Mouse (Mus musculus) urinary bladder, postnatal 0 days (tissue): ENCODE data around the gene Olfr812. TPM values are rescaled to one million over a fixed set of nuclear protein-coding genes. Genes with fewer than 3 reads are reported as not detected.

Experiments
- polyA plus RNA-seq: library from polyadenylated mRNA; unstranded; fragments of >200 nt; fragmentation: Nextera tagmentation; extraction: Ambion mirVana; gene quantifications from 2 replicates; pipeline ENCODE4 v1.2.1, GENCODE M21; 2015

The Olfr812 gene
- not detected in 2 replicates for polyA plus RNA-seq

DNA sequence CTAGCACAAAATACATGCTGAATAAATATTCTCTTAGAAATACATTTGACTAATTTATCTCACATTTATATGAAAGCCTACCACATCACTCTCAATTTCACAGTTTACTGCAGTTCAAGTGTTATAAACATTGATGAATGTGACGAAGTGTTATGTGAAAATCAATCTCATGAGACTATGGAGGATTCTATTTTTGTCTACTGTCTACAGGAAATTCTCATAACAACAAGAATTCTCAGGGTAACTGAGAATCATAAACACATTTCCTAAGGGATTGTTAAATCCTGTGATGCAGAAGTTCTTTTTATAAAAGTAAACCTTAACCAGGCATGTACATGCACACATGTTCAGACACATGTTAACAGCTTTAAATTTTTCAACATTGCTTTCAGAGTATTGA lies at the start of gene Olfr812:
Gene Olfr812, minus strand, starts transcription at position 101 of the 400 bp plus-strand sequence.

DNA sequence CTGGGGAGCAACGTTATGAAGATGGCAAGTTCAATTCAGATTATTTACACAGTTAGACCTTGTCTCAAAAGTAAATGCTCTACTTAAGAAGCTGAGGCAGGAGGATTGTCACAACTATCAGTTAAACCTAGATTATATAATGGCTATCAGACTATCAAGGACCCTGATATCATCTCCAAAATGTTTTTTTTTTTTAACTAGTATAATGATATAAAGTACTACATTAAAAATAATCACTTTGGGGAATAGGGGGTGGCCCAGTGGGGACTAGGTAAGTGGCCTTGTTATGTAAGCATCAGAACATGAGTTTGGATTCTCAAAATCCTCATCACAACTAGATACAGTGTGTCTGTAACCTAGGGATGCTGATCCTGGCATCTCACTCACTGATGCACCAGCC lies 33.9 kb upstream of the Olfr812 start, which contains the start of gene Olfr814:
Gene Olfr814, minus strand, starts transcription at position 101 of the 400 bp plus-strand sequence.

DNA sequence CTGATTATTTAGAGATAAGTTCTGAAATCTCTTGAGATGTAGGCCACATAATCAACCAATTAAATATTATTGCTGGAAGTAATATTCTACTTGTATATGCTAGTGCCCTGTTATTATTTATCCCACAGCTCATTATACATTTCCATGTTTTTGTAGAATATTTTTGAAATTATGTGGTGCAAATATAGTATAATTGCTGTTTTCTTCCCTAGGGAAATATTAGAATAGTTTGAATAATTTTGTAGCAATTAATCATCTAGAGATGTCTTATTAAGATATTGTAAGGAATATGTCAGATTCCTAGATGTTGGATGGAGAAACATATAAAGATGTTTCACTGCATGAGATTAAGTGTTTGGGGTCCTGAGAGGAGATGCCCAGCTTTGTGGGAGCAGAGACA lies 9.2 kb upstream of the Olfr812 start, which contains the start of gene Olfr813:
Gene Olfr813, plus strand, starts transcription at position 301 of the 400 bp plus-strand sequence.

DNA sequence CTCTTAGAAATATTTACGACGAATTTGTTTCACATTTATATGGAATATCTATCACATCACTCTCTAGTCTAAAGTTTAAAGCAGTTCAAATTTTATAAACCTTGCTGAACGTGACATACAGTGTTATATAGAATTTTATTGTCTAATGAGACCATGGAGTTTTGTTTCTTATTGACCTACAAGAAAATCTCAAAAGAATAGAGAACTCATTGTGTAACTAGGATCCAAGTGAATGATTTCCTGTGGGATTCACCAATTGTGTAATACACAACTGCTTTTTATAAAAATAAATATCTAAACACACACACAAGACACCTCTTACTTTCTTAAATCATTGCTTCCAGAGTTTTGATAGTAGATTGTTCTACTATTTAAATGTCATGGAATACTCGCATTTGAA lies 41.6 kb downstream of the Olfr812 start, which contains the start of gene Olfr811:
Gene Olfr811, minus strand, starts transcription at position 101 of the 400 bp plus-strand sequence.

DNA sequence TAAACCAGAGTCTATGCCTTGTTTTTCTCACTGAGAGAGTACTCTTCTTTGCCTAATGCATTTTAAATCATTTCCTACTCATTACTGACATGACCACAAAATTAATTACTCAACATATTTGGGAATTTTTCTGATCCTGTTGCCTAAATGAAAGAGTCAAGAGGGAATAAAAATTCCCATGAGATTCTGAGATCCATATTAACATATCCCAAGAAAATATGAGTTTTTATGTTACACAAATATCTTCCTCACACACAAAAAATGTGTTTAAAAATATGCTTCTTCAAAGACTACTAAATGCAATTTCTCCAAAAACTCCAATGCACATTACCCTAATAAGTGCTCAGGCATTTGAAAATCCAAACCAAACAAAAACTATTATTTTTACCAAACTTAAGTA lies 51.1 kb downstream of the Olfr812 start, which contains the start of gene Olfr810:
Gene Olfr810, minus strand, starts transcription at position 101 of the 400 bp plus-strand sequence.

Other genes with a start within 250 kb of the Olfr812 start
- gene Olfr796, start 233.5 kb downstream of the Olfr812 start, polyA plus RNA-seq: not detected in 2 replicates
- not detected in 2 replicates for gene Olfr798, start 218.2 kb downstream of the Olfr812 start, polyA plus RNA-seq
- gene Olfr799, start 208.6 kb downstream of the Olfr812 start, polyA plus RNA-seq: not detected in 2 replicates
- gene Olfr800, start 188.4 kb downstream of the Olfr812 start, polyA plus RNA-seq: not detected in 2 replicates
- gene Olfr801, start 172.2 kb downstream of the Olfr812 start, polyA plus RNA-seq: not detected in 2 replicates
- gene Olfr802, start 157.9 kb downstream of the Olfr812 start, polyA plus RNA-seq: not detected in 2 replicates
- not detected in 2 replicates for gene Olfr803, start 151.8 kb downstream of the Olfr812 start, polyA plus RNA-seq
- gene Olfr804, start 142.9 kb downstream of the Olfr812 start, polyA plus RNA-seq: not detected in 2 replicates
- gene Olfr805, start 116.7 kb downstream of the Olfr812 start, polyA plus RNA-seq: not detected in 2 replicates
- not detected in 2 replicates for gene Olfr806, start 104.2 kb downstream of the Olfr812 start, polyA plus RNA-seq
- not detected in 2 replicates for gene Olfr807, start 88.3 kb downstream of the Olfr812 start, polyA plus RNA-seq
- gene Olfr808, start 80.6 kb downstream of the Olfr812 start, polyA plus RNA-seq: not detected in 2 replicates
- gene Olfr809, start 71.5 kb downstream of the Olfr812 start, polyA plus RNA-seq: not detected in 2 replicates
- not detected in 2 replicates for gene Olfr810, start 51.2 kb downstream of the Olfr812 start, polyA plus RNA-seq
- not detected in 2 replicates for gene Olfr811, start 41.7 kb downstream of the Olfr812 start, polyA plus RNA-seq
- not detected in 2 replicates for gene Olfr813, start 9.3 kb upstream of the Olfr812 start, polyA plus RNA-seq
- gene Olfr814, start 33.8 kb upstream of the Olfr812 start, polyA plus RNA-seq: not detected in 2 replicates
- not detected in 2 replicates for gene Olfr815, start 59.8 kb upstream of the Olfr812 start, polyA plus RNA-seq
- not detected in 2 replicates for gene Olfr816, start 69.5 kb upstream of the Olfr812 start, polyA plus RNA-seq
- not detected in 2 replicates for gene Olfr818, start 103.0 kb upstream of the Olfr812 start, polyA plus RNA-seq
- not detected in 2 replicates for gene Olfr819, start 121.2 kb upstream of the Olfr812 start, polyA plus RNA-seq
- not detected in 2 replicates for gene Olfr247, start 130.0 kb upstream of the Olfr812 start, polyA plus RNA-seq
- not detected in 2 replicates for gene Gm10310, start 139.0 kb upstream of the Olfr812 start, polyA plus RNA-seq
- gene Olfr820, start 166.5 kb upstream of the Olfr812 start, polyA plus RNA-seq: not detected in 2 replicates
- not detected in 2 replicates for gene Olfr821, start 184.3 kb upstream of the Olfr812 start, polyA plus RNA-seq
- gene Olfr822, start 225.1 kb upstream of the Olfr812 start, polyA plus RNA-seq: not detected in 2 replicates